Mouse (Mus musculus) cerebellum, adult 11 months (tissue): ENCODE measurements around the gene Brd2.
"Not testable (repeated sequence)": the region's sequence is repeated elsewhere in the genome, so short reads cannot be mapped to it uniquely, and the experiment has no call there.

Source experiments
- DNase-seq: peaks from one replicate; pipeline ENCODE4 v3.0.0; 2022

Gene Brd2

GRCm38 (mm10) chr17:34122188-34122984, at the start of gene Brd2:
TSS of gene Brd2 (minus strand) at chr17:34122634.
- peak; percentile 98 for DNase-seq

GRCm38 (mm10) chr17:34170877-34171498, 48.6 kb upstream of the Brd2 start:
- peak; percentile 61 for DNase-seq

- DNase-seq = no peak
Observed at GRCm38 (mm10) chr17:34170487-34170876, 48.0 kb upstream of the Brd2 start.

- DNase-seq = no peak
Observed at GRCm38 (mm10) chr17:34169279-34169678, 46.8 kb upstream of the Brd2 start.

- DNase-seq = no peak
Observed at GRCm38 (mm10) chr17:34165033-34165730, 42.7 kb upstream of the Brd2 start.

- no peak for DNase-seq
Observed at GRCm38 (mm10) chr17:34164202-34164895, 41.9 kb upstream of the Brd2 start.

GRCm38 (mm10) chr17:34155534-34155933, 33.1 kb upstream of the Brd2 start:
- no peak for DNase-seq

GRCm38 (mm10) chr17:34152923-34153322, 30.5 kb upstream of the Brd2 start, which contains the start of gene H2-DMb1:
TSS of gene H2-DMb1 (plus strand) at chr17:34153072.
- no peak for DNase-seq

GRCm38 (mm10) chr17:34144960-34145371, 22.5 kb upstream of the Brd2 start:
- DNase-seq = no peak

GRCm38 (mm10) chr17:34144221-34144620, 21.8 kb upstream of the Brd2 start:
- not testable (repeated sequence) for DNase-seq

- no peak for DNase-seq
Observed at GRCm38 (mm10) chr17:34143461-34143860, 21.0 kb upstream of the Brd2 start.

GRCm38 (mm10) chr17:34143033-34143432, 20.6 kb upstream of the Brd2 start, which contains the start of gene H2-DMb2:
TSS of gene H2-DMb2 (plus strand) at chr17:34143307.
- DNase-seq = no peak

- no peak for DNase-seq
Observed at GRCm38 (mm10) chr17:34142456-34143010, 20.1 kb upstream of the Brd2 start.

- DNase-seq = no peak
Observed at GRCm38 (mm10) chr17:34141448-34141847, 19.0 kb upstream of the Brd2 start.

GRCm38 (mm10) chr17:34140240-34140639, 17.8 kb upstream of the Brd2 start:
- DNase-seq = no peak

- DNase-seq = no peak
Observed at GRCm38 (mm10) chr17:34139416-34139815, 17.0 kb upstream of the Brd2 start.

GRCm38 (mm10) chr17:34138655-34139054, 16.2 kb upstream of the Brd2 start:
- no peak for DNase-seq

- DNase-seq = no peak
Observed at GRCm38 (mm10) chr17:34137601-34138000, 15.2 kb upstream of the Brd2 start.

GRCm38 (mm10) chr17:34135297-34136224, 13.1 kb upstream of the Brd2 start:
- peak; percentile 98 for DNase-seq

- DNase-seq = no peak
Observed at GRCm38 (mm10) chr17:34134451-34134850, 12.0 kb upstream of the Brd2 start.

GRCm38 (mm10) chr17:34133289-34133688, 10.9 kb upstream of the Brd2 start:
- DNase-seq = no peak
